Mouse (Mus musculus) forebrain, embryonic 15.5 days (tissue): Measurements from ENCODE around the gene Siah3. TPM values are rescaled to one million over a fixed set of nuclear protein-coding genes. Genes with fewer than 3 reads are reported as not detected.

Experiments used
- ATAC-seq: fragments of 200-750 bp; cut with Nextera tagmentation; replicated peaks from 2 replicates; pipeline ENCODE4 v1.8.0; 2017; ENCODE audit warnings: mild to moderate bottlenecking, moderate TSS enrichment, moderate library complexity
- H3K27ac ChIP-seq: fragments of 300-500 bp; sonication (generic); replicated peaks from 2 replicates; pipeline ENCODE4 v1.5.1; 2015; ENCODE audit warnings: mild to moderate bottlenecking, inconsistent platforms
- H3K27me3 ChIP-seq: fragments of 300-500 bp; sonication (generic); 2 replicates; pipeline ENCODE4 v1.6.1; 2015; ENCODE audit warnings: inconsistent platforms
- H3K36me3 ChIP-seq: fragments of 300-500 bp; sonication (generic); 2 replicates; pipeline ENCODE4 v1.6.1; 2015; ENCODE audit warnings: mild to moderate bottlenecking, inconsistent platforms
- H3K4me1 ChIP-seq: fragments of 300-500 bp; sonication (generic); 2 replicates; pipeline ENCODE4 v1.6.1; 2015; ENCODE audit warnings: inconsistent platforms
- H3K4me2 ChIP-seq: fragments of 300-500 bp; sonication (generic); replicated peaks from 2 replicates; pipeline ENCODE4 v1.6.1; 2015; ENCODE audit warnings: mild to moderate bottlenecking, inconsistent platforms
- H3K4me3 ChIP-seq: fragments of 300-500 bp; sonication (generic); 2 replicates; pipeline ENCODE4 v1.5.1; 2015; ENCODE audit warnings: mild to moderate bottlenecking, inconsistent platforms
- H3K9ac ChIP-seq: fragments of 300-500 bp; sonication (generic); replicated peaks from 2 replicates; pipeline ENCODE4 v1.6.1; 2015; ENCODE audit warnings: mild to moderate bottlenecking, inconsistent platforms
- H3K9me3 ChIP-seq: fragments of 300-500 bp; sonication (generic); 2 replicates; pipeline ENCODE4 v1.6.1; 2016; ENCODE audit warnings: inconsistent platforms
- WGBS: fragments of 180-500 bp; shearing (Covaris S2); methylation state at CpG from one replicate; pipeline ENCODE4 v1.1.7; 2015; ENCODE audit warnings: mixed read lengths; 5-methylcytosine and 5-hydroxymethylcytosine counted together
- polyA plus RNA-seq: library from polyadenylated mRNA; unstranded; fragments of >200 nt; fragmentation: Nextera tagmentation; extraction: Ambion mirVana; gene quantifications from 2 replicates; pipeline ENCODE4 v1.2.1, GENCODE M21; 2015

The Siah3 gene
- polyA plus RNA-seq, 1 experiment from 2014 or later, result 3.8 TPM

GRCm38 (mm10) chr14:75473061-75473930, 17.5 kb downstream of the Siah3 start:
- Histone ChIP-seq H3K4me3 (no peak overlapping the region), H3K27ac (peak overlapping the region; percentile 87), H3K4me1 (peaks cover 23% of the 10 kb centered on the region), H3K36me3 (no peaks in the 10 kb centered on the region), H3K27me3 (no peaks in the 10 kb centered on the region), H3K9ac (no peak overlapping the region), H3K4me2 (no peak overlapping the region), H3K9me3 (no peaks in the 10 kb centered on the region)
- WGBS, result 11% methylated on average over 9 of the region's 9 CpGs
- ATAC-seq, result peak; percentile 94

GRCm38 (mm10) chr14:75475887-75476286, 20.1 kb downstream of the Siah3 start:
- Histone ChIP-seq H3K4me3 (no peak overlapping the region), H3K4me1 (peaks cover 23% of the 10 kb centered on the region)

GRCm38 (mm10) chr14:75482231-75483175, 26.7 kb downstream of the Siah3 start:
- Histone ChIP-seq H3K27ac (peak overlapping the region; percentile 82), H3K9ac (no peak overlapping the region), H3K9me3 (no peaks in the 10 kb centered on the region), H3K27me3 (no peaks in the 10 kb centered on the region), H3K4me3 (no peak overlapping the region), H3K4me1 (peaks cover 32% of the 10 kb centered on the region), H3K4me2 (peak overlapping the region; percentile 13; the same call in 1 of the 2 replicates), H3K36me3 (no peaks in the 10 kb centered on the region)
- WGBS, result 38% methylated on average over 15 of the region's 15 CpGs
- peak; percentile 91 for ATAC-seq

More at GRCm38 (mm10) chr14:75475887-75476286, 20.1 kb downstream of the Siah3 start:
- 85% methylated on average over 2 of the region's 2 CpGs for WGBS
- H3K9me3 ChIP-seq, result no peaks in the 10 kb centered on the region
- no peak overlapping the region for H3K9ac ChIP-seq
- ATAC-seq, result no peak
- no peaks in the 10 kb centered on the region for H3K36me3 ChIP-seq
- H3K4me2 ChIP-seq, result no peak overlapping the region
- H3K27me3 ChIP-seq, result no peaks in the 10 kb centered on the region
- H3K27ac ChIP-seq, result no peak overlapping the region

- H3K9ac ChIP-seq, result no peak overlapping the region
- H3K27ac ChIP-seq, result peak overlapping the region; percentile 82
- peaks cover 32% of the 10 kb centered on the region for H3K4me1 ChIP-seq
- H3K9me3 ChIP-seq, result no peaks in the 10 kb centered on the region
- no peaks in the 10 kb centered on the region for H3K36me3 ChIP-seq
- H3K4me3 ChIP-seq, result no peak overlapping the region
- peak; percentile 78 for ATAC-seq
- 44% methylated on average over 6 of the region's 6 CpGs for WGBS
- no peaks in the 10 kb centered on the region for H3K27me3 ChIP-seq
- H3K4me2 ChIP-seq, result no peak overlapping the region
These were observed 27.4 kb downstream of the Siah3 start for GRCm38 (mm10) chr14:75483176-75483546.

GRCm38 (mm10) chr14:75487932-75488331, 32.1 kb downstream of the Siah3 start:
- H3K36me3 ChIP-seq, result no peaks in the 10 kb centered on the region
- ATAC-seq, result no peak
- 63% methylated on average over 7 of the region's 7 CpGs for WGBS

GRCm38 (mm10) chr14:75493555-75494194, 37.9 kb downstream of the Siah3 start:
- Histone ChIP-seq H3K27me3 (no peaks in the 10 kb centered on the region), H3K4me3 (no peak overlapping the region), H3K4me2 (no peak overlapping the region), H3K9ac (no peak overlapping the region), H3K9me3 (no peaks in the 10 kb centered on the region), H3K36me3 (no peaks in the 10 kb centered on the region), H3K4me1 (peaks cover 6% of the 10 kb centered on the region; the same call in 1 of the 2 replicates), H3K27ac (no peak overlapping the region)
- 81% methylated on average over 14 of the region's 14 CpGs for WGBS
- ATAC-seq, result no peak

More at GRCm38 (mm10) chr14:75487932-75488331, 32.1 kb downstream of the Siah3 start:
- H3K4me1 ChIP-seq, result peaks cover 23% of the 10 kb centered on the region
- no peak overlapping the region for H3K4me2 ChIP-seq
- no peaks in the 10 kb centered on the region for H3K27me3 ChIP-seq
- H3K27ac ChIP-seq, result no peak overlapping the region
- H3K9ac ChIP-seq, result no peak overlapping the region
- no peaks in the 10 kb centered on the region for H3K9me3 ChIP-seq
- no peak overlapping the region for H3K4me3 ChIP-seq

GRCm38 (mm10) chr14:75494926-75495325, 39.1 kb downstream of the Siah3 start:
- Histone ChIP-seq H3K27me3 (no peaks in the 10 kb centered on the region), H3K4me3 (no peak overlapping the region), H3K36me3 (0 out of 2 replicates have a peak, but pooled peaks cover 2% of the 10 kb centered on the region), H3K9me3 (no peaks in the 10 kb centered on the region), H3K9ac (no peak overlapping the region), H3K4me2 (no peak overlapping the region), H3K4me1 (peaks cover 6% of the 10 kb centered on the region; the same call in 1 of the 2 replicates), H3K27ac (no peak overlapping the region)
- no peak for ATAC-seq
- 55% methylated on average over 6 of the region's 6 CpGs for WGBS

- no peak for ATAC-seq
- no peaks in the 10 kb centered on the region for H3K9me3 ChIP-seq
- H3K27ac ChIP-seq, result no peak overlapping the region
- H3K27me3 ChIP-seq, result no peaks in the 10 kb centered on the region
- 44% methylated on average over 3 of the region's 3 CpGs for WGBS
- peaks cover 45% of the 10 kb centered on the region for H3K4me1 ChIP-seq
- H3K4me2 ChIP-seq, result no peak overlapping the region
- H3K4me3 ChIP-seq, result no peak overlapping the region
- no peak overlapping the region for H3K9ac ChIP-seq
- H3K36me3 ChIP-seq, result 0 out of 2 replicates have a peak, but pooled peaks cover 2% of the 10 kb centered on the region
These were observed 45.8 kb downstream of the Siah3 start for GRCm38 (mm10) chr14:75501501-75501990.

- Histone ChIP-seq H3K4me1 (peaks cover 45% of the 10 kb centered on the region), H3K36me3 (0 out of 2 replicates have a peak, but pooled peaks cover 2% of the 10 kb centered on the region), H3K9me3 (no peaks in the 10 kb centered on the region), H3K27me3 (no peaks in the 10 kb centered on the region), H3K4me3 (no peak overlapping the region), H3K9ac (no peak overlapping the region), H3K4me2 (no peak overlapping the region), H3K27ac (no peak overlapping the region; the same call in 1 of the 2 replicates)
- 54% methylated on average over 8 of the region's 8 CpGs for WGBS
- ATAC-seq, result peak; percentile 33; the same call in 1 of the 2 replicates
These were observed 46.7 kb downstream of the Siah3 start for GRCm38 (mm10) chr14:75502446-75502845.

GRCm38 (mm10) chr14:75504255-75504654, 48.5 kb downstream of the Siah3 start:
- no peak overlapping the region for H3K4me3 ChIP-seq
- peak overlapping the region; percentile 61 for H3K27ac ChIP-seq
- H3K9me3 ChIP-seq, result no peaks in the 10 kb centered on the region
- no peak for ATAC-seq
- WGBS, result 58% methylated on average over 2 of the region's 2 CpGs
- no peaks in the 10 kb centered on the region for H3K27me3 ChIP-seq
- H3K9ac ChIP-seq, result no peak overlapping the region
- 0 out of 2 replicates have a peak, but pooled peaks cover 2% of the 10 kb centered on the region for H3K36me3 ChIP-seq
- H3K4me2 ChIP-seq, result no peak overlapping the region
- peaks cover 45% of the 10 kb centered on the region for H3K4me1 ChIP-seq

GRCm38 (mm10) chr14:75505126-75505840, 49.5 kb downstream of the Siah3 start:
- H3K27ac ChIP-seq, result peak overlapping the region; percentile 85

More at GRCm38 (mm10) chr14:75505126-75505840, 49.5 kb downstream of the Siah3 start:
- Histone ChIP-seq H3K4me1 (peaks cover 45% of the 10 kb centered on the region), H3K4me3 (no peak overlapping the region), H3K4me2 (no peak overlapping the region), H3K9ac (no peak overlapping the region), H3K27me3 (no peaks in the 10 kb centered on the region), H3K36me3 (no peaks in the 10 kb centered on the region), H3K9me3 (no peaks in the 10 kb centered on the region)
- ATAC-seq, result peak; percentile 80
- WGBS, result 11% methylated on average over 8 of the region's 8 CpGs
